Mouse (Mus musculus): ENCODE data around the gene Bricd5. TPM values are rescaled to one million over a fixed set of nuclear protein-coding genes. Genes with fewer than 3 reads are reported as not detected.

Bricd5 gene
- total RNA-seq, 2 experiments from 2014 or later = 1.1 to 1.7 TPM

GRCm38 (mm10) chr17:24480201-24480826 lies 6.6 kb downstream of the Bricd5 start:
- no peak for ATAC-seq (replicated peaks; ENCODE audit: low FRiP score, poor library complexity, severe bottlenecking)

GRCm38 (mm10) chr17:24481027-24481815 lies 7.5 kb downstream of the Bricd5 start:
- no peak for ATAC-seq (replicated peaks; ENCODE audit: low FRiP score, poor library complexity, severe bottlenecking)

- no peak for ATAC-seq (replicated peaks; ENCODE audit: low FRiP score, poor library complexity, severe bottlenecking)
These were observed 9.8 kb downstream of the Bricd5 start for GRCm38 (mm10) chr17:24483495-24483894.

DNA sequence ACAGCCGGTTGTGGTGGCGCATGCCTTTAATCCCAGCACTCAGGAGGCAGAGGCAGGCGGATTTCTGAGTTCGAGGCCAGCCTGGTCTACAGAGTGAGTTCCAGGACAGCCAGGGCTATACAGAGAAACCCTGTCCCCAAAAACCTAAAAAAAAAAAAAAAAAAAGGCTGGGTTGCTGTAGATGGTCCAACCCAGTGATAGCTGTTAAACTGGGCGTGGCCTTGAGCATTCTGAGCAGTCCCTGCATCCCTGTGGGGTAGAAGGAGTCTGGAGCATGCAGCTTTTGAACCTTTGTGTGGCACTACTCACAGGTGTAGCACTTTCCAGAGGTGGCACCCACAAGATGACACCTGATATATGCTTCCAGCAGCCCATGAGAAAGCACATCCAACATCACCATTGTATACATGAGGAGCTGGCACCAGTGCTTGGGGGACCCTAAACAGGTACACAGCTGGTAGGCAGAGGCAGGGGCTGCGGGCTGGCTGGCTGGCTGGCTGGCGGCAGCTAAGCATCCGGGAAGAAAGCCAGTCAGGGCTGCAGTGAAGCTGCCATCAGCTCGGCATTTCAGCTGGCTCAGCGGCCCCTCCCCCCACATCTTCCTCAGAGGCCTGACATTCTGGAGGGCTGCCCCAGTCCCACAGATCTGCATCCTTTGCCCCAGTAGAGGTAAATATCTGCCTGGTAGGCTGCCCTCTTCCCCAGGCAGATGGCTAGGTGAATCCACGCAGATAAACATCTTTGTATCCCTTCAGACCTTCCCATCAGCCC lies 11.6 kb downstream of the Bricd5 start:
- no peak for ATAC-seq (replicated peaks; ENCODE audit: low FRiP score, poor library complexity, severe bottlenecking)

DNA sequence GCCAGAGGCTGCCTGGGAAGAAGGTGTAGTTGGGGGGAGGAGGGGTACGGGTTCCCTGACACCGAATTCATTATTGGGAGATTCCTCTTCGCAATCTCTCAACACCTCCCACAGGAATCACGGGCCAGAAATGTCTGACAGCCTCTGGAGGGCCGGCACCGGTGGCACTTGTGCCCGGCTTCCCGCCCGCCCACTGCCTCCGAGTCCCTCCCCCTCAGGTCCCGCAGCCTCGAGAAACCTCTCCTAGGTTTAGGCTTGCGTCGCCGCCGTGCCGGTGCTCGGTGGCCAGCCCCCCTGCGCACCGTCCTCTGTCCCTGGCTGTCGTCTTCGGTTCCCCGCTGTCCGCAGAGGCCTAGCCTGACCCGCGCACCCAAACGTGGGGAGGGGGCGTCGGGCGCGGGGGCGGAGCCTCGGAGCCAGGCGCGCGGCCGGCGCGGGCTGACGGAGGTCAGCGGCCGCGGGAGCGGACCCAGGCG lies 14.5 kb downstream of the Bricd5 start, which contains the start of gene Caskin1:
Gene Caskin1, plus strand, starts transcription at position 416 of the 476 bp plus-strand sequence.
- no peak for ATAC-seq (replicated peaks; ENCODE audit: low FRiP score, poor library complexity, severe bottlenecking)

DNA sequence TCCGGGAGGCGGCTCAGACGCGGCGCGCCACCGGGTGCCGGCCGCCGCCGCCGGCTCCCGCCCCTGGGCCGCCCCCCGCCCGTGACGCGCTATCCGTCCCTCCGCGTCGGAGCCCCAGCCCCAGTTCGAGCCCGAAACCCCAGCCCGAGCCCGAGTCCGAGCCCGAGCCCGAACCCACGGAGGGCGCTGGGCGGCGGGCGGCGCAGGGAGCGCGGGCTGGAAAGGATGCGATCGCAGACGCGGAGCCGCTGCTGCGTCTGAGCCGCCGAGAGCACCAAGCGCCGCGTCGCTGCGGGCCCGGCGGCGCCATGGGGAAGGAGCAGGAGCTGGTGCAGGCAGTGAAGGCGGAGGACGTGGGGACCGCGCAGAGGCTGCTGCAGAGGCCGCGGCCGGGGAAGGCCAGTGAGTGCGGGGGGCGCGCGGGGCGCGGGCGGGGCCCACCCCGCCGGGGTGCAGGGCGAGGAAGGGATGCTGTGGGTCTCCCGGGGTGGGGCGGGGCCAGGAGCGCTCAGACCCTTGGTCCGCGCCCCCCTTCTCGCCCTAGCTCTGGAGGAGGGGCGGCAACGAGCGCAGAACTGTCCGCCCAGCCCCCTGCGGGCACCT lies 15.1 kb downstream of the Bricd5 start:
- no peak for ATAC-seq (replicated peaks; ENCODE audit: low FRiP score, poor library complexity, severe bottlenecking)

- no peak for ATAC-seq (replicated peaks; ENCODE audit: low FRiP score, poor library complexity, severe bottlenecking)
These were observed 15.8 kb downstream of the Bricd5 start for GRCm38 (mm10) chr17:24489265-24490030.

GRCm38 (mm10) chr17:24490399-24490798 lies 16.7 kb downstream of the Bricd5 start:
- no peak for ATAC-seq (replicated peaks; ENCODE audit: low FRiP score, poor library complexity, severe bottlenecking)

GRCm38 (mm10) chr17:24494627-24495335 lies 21.1 kb downstream of the Bricd5 start:
- no peak for ATAC-seq (replicated peaks; ENCODE audit: low FRiP score, poor library complexity, severe bottlenecking)

DNA sequence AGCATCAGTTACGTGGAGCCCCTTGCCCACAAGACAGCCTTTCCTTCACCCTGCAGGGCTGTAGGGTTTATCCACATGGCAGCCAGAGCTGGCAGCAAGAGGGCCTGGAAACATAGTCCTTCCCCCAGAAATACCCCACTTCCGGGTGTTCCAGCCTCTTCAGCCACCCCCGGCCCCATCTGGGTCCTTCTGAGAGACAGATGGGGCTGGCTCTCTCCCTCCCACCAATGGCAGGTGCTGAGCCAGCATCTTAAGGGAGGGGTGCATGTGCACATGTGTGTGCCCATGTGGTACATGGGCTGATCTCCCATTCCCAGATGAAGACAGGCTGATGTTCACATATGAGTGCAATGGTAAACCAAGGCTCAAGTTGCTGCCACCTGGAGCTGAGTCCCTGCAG lies 21.8 kb downstream of the Bricd5 start:
- ATAC-seq (replicated peaks; ENCODE audit: low FRiP score, poor library complexity, severe bottlenecking) = no peak

DNA sequence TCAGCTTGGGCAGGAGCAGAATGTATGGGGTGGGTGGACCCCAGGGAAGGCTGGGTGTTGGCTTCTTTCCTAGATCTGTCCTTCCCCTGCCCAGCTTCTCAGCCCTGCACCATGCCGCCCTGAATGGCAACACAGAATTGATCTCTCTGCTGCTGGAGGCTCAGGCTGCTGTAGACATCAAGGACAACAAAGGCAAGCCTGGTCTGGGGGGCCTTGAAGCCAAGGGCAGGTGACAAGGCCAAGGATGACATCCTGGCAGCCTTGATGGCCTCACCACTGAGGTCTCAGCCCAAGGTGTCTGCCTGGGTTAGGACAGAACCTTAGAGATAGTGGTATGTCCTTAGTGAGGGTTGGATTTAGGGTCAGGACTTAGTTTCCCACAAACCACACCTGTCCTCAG lies 22.3 kb downstream of the Bricd5 start:
- ATAC-seq (replicated peaks; ENCODE audit: low FRiP score, poor library complexity, severe bottlenecking) = no peak

DNA sequence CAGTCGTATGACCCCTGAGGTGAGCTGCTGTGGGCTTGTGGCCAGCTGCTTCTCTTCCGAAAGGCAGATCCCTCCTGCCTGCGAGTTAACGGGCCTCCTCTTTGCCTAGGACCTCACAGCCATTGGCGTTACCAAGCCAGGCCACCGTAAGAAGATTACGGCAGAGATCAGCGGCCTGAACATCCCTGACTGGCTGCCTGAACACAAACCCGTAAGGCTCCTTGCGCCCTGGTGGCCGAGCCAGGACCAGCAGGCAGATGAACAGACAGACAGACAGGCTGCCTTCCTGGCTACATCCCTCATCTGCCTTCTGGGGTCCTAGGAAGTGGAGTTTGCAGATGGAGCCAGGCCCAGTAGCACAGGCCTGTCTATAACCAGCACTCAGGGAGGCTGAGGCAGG lies 28.5 kb downstream of the Bricd5 start:
- ATAC-seq (replicated peaks; ENCODE audit: low FRiP score, poor library complexity, severe bottlenecking) = no peak

DNA sequence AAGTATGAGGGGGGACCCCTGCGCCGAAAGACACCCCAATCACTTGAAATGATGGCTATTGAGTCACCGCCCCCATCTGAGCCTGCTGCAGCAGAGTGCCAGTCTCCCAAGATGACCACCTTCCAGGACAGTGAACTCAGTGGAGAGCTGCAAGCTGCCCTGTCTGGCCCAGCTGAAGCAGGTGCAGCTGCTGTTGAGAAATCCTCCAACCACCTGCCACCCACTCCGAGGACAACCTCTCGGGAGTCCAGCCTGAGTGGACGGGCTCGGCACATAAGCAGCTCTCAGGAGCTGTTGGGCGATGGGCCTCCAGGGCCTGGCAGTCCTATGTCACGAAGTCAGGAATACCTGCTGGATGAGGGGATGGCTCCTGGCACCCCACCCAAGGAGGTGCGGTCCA lies 30.4 kb downstream of the Bricd5 start:
- no peak for ATAC-seq (replicated peaks; ENCODE audit: low FRiP score, poor library complexity, severe bottlenecking)

DNA sequence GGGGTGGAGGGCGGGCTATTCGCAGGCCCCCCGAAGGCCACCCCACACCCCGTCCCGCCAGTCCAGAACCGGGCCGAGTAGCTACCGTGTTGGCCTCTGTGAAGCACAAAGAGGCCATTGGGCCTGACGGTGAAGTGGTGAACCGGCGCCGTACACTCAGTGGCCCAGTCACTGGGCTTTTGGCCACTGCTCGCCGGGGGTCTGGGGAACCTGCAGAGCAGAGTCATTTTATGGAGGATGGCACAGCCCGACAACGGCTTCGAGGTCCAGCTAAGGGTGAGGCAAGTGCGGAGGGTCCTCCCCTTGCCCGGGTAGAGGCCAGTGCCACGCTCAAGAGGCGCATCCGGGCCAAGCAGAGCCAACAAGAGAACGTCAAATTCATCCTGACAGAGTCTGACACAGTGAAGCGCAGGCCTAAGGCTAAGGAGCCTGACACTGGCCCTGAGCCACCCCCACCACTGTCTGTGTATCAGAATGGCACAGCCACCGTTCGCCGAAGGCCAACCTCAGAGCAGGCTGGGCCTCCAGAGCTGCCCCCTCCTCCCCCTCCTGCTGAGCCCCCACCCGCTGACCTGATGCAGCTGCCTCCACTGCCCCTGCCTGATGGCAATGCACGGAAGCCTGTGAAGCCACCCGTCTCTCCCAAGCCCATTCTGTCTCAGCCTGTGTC lies 31.7 kb downstream of the Bricd5 start:
- ATAC-seq (replicated peaks; ENCODE audit: low FRiP score, poor library complexity, severe bottlenecking) = no peak

- ATAC-seq (replicated peaks; ENCODE audit: low FRiP score, poor library complexity, severe bottlenecking) = no peak
These were observed 32.8 kb downstream of the Bricd5 start for GRCm38 (mm10) chr17:24506332-24507070.

DNA sequence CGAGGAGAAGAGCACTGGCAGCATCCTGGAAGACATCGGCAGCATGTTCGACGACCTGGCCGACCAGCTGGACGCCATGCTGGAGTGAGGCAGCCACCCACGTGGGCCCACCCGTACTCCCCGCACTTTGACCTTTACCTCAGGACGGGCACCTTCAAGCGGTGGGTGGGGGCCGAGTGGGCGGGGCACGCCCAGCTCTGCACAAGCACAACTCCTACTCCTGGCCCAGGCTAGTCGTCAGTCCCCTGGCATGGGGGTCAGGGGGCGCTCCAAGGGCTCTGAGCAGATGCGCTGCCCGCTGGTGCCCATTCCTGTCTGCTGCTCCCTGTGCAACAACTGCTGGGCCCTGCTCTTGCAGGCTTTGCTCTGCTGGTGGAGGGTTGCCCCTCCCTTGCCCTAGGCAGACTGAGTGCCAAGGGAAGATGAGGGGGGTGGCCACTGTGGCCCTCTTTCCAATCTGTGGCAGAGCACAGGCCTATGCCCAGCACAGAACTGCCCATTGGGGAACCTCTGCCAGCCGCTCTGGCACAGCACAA lies 33.5 kb downstream of the Bricd5 start:
- ATAC-seq (replicated peaks; ENCODE audit: low FRiP score, poor library complexity, severe bottlenecking) = no peak

- ATAC-seq (replicated peaks; ENCODE audit: low FRiP score, poor library complexity, severe bottlenecking) = no peak
These were observed 34.2 kb downstream of the Bricd5 start for GRCm38 (mm10) chr17:24507806-24508460.

Measured in erythroblast, adult 5-6 weeks (primary cell).